Mouse (Mus musculus) lung, postnatal 25 days (tissue): ENCODE data around the gene Atg4d.
"Not testable (repeated sequence)": the region's sequence is repeated elsewhere in the genome, so short reads cannot be mapped to it uniquely, and the experiment has no call there.

Source experiments
- DNase-seq: peaks from one replicate; pipeline ENCODE4 v3.0.0; 2022; ENCODE audit warnings: low spot score

Atg4d gene

GRCm38 (mm10) chr9:21265000-21265561, at the start of gene Atg4d:
Gene Atg4d, plus strand, starts transcription at chr9:21265293.
- DNase-seq = peak; percentile 99

- no peak for DNase-seq
Observed at GRCm38 (mm10) chr9:21216050-21216841, 48.8 kb upstream of the Atg4d start.

DNA sequence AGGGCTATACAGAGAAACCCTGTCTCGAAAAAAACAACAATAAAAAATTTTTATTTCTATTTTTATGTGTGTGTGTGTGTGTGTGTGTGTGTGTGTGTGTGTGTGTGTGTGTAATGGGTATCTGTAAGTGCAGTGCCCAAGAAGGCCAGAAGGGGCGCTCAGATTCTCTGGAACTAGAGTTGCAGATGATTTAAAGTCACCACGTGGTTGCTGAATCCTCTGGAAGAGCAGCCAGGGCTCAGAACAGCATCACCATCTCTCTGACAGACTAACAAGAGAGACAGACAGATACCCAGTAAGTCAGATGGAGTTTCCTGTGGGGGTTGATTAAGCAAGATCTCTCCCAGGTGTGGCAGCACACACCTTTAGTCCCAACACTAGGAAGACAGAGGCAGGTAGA, 45.3 kb upstream of the Atg4d start:
- DNase-seq = no peak

DNA sequence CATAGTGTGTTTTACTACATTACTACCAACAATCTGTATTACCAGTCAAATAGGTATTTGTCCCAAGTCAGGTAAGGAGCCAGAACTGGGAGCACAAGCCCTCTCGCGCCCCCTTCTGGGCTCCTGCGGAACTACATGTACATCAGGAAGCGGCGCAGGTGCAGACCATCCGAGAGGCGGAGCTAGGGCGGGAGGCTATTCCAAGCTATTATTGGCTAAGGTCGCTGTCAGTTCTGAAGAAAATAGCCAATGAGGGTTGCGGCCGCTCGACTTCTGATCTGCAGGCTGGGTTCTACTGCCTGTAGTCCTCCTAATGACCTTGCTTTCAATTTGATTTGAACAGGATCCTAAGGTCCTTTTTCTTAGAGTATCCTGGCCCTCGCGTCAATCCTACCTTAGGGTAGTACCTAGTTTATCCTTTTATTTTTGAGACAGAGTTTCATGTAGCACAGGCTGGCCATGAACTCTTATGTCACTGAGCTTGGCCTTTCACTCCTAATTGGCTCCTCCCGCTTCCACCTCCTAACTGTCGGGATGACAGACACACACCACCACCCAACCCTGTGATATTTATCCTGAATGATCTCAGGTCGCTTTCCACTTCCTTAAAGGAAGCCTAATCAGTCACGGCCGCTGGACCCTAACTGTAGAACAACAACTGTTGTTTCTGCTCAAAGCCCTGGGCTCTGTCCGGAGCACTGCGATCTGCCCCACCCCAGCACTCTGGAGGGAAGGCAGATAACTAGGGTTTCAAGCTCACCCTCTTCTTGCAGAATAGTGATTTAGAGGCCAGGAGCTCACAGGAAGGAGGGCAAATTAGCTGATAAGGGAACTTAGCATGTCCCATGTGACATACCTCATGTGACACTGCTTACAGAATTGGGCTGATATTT, 44.4 kb upstream of the Atg4d start:
- peak; percentile 97 for DNase-seq

DNA sequence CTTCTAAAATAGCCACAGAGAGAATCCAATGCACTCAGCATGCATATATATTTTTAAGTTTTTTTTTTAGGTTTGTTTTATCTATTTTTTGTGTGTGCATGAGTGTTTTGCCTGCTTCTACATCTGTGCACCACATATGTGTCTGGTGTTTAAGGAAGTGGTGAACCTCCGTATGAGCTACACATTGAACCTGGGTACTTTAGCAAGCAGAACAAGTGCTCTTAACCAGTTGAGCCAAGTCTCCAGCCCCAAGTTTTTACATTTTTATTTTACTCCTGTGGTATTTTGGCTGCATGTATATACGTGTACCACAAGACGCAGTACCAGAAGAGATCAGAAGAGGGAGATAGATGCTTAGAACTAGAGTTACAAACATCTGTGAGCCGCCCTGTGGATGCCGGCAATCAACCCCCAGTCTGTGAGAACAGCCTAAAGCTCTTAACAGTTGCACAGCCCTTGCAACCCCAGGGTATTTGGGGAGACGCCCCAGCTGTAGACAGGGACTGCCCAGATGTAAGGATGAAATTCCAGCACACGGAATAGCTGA, 43.6 kb upstream of the Atg4d start:
- peak; percentile 77 for DNase-seq

- DNase-seq = not testable (repeated sequence)
Observed at GRCm38 (mm10) chr9:21223490-21223889, 41.6 kb upstream of the Atg4d start.

GRCm38 (mm10) chr9:21223906-21224305, 41.2 kb upstream of the Atg4d start:
- DNase-seq = no peak

DNA sequence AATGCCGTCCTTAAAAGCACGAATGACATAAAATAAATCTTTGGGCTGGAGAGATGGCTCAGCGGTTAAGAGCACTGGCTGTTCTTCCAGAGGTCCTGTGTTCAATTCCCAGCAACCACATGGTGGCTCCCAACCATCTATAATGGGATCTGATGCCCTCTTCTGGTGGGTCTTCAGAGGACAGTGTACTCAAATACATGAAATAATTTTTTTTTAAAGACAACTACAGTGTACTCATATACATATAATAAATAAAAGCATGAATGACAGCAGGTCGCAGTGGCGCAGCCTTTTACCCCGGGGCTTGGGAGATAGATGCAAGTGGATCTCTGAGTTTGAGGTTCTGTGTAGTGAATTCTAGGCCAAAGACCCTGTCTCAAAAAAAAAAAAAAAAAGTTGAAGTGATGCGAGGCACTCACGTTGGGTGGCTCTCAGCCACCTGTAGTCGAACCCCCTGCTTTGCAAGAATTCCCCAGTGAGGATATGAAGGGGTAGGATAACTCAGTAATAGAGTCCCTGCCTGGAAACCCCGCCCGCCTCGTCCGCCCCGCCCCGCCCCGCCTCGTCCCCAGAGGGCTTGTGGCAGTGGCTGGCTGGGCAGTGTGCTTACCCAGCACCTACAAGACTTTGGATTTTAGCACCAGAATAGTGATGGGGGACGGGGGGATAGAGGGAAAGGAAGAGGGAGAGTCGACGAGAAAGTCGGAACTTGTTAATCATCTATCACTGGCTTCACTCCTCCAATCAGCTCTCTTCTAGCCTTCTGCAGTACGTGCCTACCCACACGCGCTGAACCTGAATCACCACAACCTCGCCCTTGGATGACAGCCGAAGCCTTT, 40.3 kb upstream of the Atg4d start:
- DNase-seq = no peak

GRCm38 (mm10) chr9:21225415-21225758, 39.7 kb upstream of the Atg4d start:
- DNase-seq = no peak

- no peak for DNase-seq
Observed at GRCm38 (mm10) chr9:21227342-21227741, 37.8 kb upstream of the Atg4d start.

- no peak for DNase-seq
Observed at GRCm38 (mm10) chr9:21231551-21231950, 33.5 kb upstream of the Atg4d start.

GRCm38 (mm10) chr9:21232867-21233266, 32.2 kb upstream of the Atg4d start:
- no peak for DNase-seq

GRCm38 (mm10) chr9:21233366-21233765, 31.7 kb upstream of the Atg4d start:
- no peak for DNase-seq

DNA sequence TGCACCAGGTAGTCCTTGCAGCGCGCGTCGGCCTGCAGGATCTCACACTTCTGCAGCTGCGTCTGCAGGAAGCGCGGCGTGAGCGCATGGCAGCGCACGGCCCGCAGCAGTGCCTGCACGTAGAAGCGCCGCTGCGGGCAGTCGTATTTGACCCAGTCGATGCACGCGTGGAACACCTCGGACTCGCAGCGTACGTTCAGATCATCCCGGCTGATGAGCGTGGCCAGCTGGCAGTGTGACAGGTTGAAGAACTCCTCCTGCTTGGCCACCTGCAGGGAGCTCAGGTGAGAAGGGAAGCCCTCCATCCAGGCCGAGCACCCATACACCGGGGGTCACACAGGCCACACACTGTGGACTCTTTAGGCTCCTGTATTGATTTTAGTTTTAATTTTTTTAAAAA, 31.3 kb upstream of the Atg4d start:
- no peak for DNase-seq

DNA sequence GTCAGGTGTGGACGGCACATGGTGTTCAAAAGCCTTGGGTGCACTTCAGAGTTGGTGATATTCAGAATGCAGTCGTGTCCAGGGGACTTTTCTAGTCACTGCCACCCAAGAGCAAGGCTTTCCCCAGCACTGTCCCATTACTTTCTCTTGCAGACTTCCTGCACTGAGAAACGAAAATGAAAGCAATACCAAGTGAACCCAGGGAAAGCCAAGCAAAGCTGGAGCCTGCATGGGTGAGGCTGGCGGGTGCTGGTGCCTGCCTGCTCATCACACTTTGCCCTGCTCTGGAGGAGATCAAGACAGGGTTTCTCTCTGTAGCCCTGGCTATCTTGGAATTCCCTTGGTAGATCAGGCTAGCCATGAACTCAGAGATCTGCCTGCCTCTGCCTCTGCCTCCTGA, 29.8 kb upstream of the Atg4d start:
- no peak for DNase-seq

DNA sequence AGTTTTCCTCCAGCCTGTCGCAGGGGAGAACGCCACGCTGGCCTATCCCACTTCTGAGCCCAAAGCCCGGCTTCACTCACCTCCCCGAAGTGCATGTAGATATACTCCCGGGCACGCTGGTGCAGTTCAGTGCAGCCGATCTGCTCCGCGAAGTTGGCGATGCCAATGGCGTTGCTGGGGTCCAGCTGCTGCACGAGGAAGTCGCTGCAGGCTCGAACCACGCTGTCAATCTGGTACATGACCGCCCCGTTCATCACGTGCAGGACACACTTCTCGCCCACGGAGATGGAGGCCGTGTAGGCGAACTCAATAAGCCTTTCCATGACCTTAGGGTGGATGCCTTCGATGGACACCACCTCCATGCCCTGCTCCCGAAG, 28.1 kb upstream of the Atg4d start:
- no peak for DNase-seq

DNA sequence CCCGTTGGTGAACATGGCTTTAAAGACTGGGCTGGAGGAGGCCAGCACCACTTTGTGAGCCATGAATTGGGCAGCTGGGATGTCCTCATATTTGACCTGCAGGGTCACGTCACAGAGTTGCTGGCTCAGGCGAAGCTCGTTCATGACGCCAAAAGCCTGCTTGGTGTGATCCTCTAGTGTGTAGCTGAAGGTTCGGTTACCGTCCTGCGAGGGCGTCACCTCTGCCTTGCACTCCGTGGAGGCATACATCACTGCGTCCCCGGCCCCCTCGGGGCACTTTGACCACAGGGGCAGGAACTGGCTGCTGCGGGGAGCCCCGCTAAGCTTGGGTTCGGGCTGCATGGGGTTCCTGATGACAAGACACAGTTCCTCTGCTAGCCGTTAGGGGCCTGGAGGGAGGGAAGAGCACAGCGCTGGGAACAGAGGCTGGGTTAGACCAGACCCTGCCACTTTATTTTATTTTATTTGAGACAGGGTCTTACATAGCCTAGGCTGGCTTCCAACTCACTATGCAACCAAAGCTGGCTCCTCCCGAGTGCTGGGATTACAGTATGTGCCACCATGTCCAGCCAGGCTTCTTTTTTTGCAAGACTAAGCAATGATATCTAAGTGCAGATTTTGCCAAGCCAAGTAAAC, 27.6 kb upstream of the Atg4d start:
- no peak for DNase-seq

GRCm38 (mm10) chr9:21238004-21238732, 26.9 kb upstream of the Atg4d start:
- DNase-seq = no peak

GRCm38 (mm10) chr9:21238733-21239464, 26.2 kb upstream of the Atg4d start, which contains the start of gene Keap1:
Gene Keap1, minus strand, starts transcription at chr9:21239361.
- peak; percentile 79 for DNase-seq

GRCm38 (mm10) chr9:21239465-21239848, 25.6 kb upstream of the Atg4d start:
- no peak for DNase-seq
